Mouse (Mus musculus) left cerebral cortex, postnatal 10 days (tissue): ENCODE measurements around the gene Adck1. TPM values are rescaled to one million over a fixed set of nuclear protein-coding genes. Genes with fewer than 3 reads are reported as not detected.
"Not testable (repeated sequence)": the region's sequence is repeated elsewhere in the genome, so short reads cannot be mapped to it uniquely, and the experiment has no call there.

Source experiments
- DNase-seq, 2 experiments: peaks; one replicate each; pipeline ENCODE4 v3.0.0; 2021 to 2022; ENCODE audit warnings: low spot score in 2 of 2, mixed read lengths in 1 of 2; ENCODE audit errors: extremely low spot score in 1 of 2
- intact Hi-C: fragments of 180-260 bp; cut with DNase I; formaldehyde crosslinking; loops from one replicate; pipeline ENCODE4 v1.15.1; 2025
- total RNA-seq, 2 experiments: library from RNA; stranded (reverse); gene quantifications; 2 replicates each; pipeline ENCODE4 v1.2.3; 2021

Adck1 gene
- total RNA-seq, 2 experiments from 2014 or later: 34.3 to 36.3 TPM

DNA sequence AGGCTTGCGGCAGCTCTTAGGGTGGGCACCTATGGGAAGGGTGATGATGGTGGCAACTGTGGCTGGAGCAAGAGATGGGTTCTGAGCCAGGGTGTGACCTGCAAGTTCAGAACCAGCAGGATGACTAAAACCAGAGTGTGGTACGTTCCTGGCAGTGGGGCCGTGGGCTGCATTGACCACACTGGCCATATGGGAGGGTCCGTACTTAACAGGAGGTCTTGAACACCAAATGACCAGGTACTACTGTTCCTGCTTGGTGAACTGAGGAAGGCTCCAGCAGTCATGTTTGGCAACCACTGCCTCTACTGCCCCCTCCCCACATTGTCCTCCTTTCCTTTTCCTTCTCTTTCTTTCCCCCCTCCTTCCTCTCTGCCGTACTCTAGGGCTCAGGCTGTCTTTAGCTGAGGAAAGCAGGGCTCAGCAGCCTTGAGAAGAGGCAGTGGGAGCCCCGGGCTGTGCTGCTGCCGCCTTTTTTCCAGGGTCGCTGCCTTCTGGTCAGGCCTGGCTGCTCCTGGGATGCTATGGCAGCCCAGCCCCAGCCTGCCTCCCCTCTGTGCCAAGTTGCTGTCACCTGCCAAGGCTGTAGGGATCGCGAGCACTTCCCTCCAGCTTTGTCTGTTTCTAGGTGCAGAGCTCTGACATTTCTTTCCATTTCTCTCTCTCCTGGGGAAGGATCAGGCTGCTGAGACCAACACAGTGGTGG lies 103.4 kb downstream of the Adck1 start:
- intact Hi-C loops: no loop called here

DNA sequence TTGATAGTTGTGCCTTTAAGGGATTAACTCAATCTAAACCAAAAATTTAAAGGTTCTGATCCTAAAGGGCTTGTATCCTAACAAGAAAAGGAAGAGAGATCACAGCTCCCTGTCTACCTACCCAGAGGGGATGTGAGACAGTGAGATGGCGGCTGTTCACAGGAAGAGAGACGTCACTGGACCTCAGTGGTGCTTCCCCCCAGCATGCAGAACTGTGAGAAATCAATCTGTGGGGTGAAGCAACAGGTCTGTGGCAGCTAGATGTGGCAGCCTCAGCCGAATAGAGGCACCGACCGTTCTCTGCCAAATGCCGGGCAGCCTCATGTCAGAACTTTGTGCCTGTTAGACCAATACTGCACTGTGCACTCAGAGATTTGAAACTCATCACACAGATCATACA lies 106.4 kb downstream of the Adck1 start:
- intact Hi-C loops: no loop called here
- DNase-seq: no peak

More for the DNA sequence above, 103.4 kb downstream of the Adck1 start:
- no peak for DNase-seq

DNA sequence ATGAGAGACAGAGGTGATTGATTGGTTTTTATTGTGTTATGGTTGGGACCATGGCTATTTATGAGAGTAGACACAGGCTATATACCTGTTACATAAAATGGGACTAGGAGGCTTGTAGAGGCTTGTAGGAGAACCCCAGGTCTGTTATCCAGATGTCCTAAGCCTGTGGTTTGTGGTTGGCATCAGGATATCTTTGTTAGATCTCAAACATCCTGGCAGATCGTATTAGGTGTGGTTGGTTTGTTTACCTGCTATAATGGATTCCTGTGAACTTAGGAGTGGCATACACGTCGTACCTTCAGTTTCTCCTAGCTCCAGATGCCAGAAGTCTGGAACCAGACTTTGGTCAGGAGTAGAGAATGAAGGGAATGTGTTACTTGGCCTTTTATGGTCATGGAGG lies 106.9 kb downstream of the Adck1 start:
- no peak for DNase-seq

DNA sequence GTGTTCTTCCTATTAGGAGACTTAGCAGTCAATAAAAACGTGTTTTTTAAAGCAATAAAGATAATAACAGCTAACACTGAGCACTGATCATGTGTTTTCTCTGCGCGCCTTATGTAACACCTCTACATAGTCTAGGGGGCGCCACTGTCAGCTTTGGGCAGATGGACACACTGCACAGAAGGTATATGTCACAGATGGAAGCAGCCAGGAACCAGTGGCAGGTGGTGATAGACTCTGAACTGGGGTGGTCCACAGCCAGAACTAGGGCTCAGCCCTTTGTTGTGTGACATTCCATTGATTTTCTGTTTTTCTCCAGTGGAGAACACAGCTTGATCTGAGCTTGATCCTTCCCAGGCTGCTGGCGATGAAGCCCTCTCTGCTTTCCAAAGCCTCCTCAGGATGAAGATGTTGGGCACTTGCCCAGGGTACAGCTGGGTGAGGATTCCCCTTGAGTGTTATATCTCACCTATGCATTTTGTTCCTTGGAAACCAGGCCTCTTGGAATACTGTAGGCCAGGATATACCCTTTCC lies 107.6 kb downstream of the Adck1 start:
- intact Hi-C loops: no loop called here
- DNase-seq: no peak

More for the DNA sequence above, 106.9 kb downstream of the Adck1 start:
- intact Hi-C loops: no loop called here

DNA sequence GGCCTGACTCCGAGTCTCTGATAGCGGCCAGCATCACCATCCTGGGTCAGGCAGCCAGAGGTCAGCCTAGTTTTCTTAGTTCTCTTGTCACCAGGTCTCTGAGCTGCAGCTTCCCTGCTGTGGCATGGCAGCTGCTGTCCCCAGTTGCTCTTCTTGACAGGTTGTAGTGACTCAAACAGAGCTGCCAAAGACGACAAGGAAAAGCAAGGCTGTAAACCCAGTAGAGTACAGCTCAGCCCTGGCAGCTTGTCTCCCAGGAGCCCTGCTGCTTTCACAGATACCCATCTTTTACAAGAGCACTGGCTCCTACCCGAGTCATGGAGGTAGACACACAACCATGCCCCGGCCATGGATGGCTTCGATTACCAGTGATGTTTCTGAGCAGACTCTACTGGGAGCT lies 108.3 kb downstream of the Adck1 start:
- no peak for DNase-seq
- intact Hi-C loops: no loop called here

DNA sequence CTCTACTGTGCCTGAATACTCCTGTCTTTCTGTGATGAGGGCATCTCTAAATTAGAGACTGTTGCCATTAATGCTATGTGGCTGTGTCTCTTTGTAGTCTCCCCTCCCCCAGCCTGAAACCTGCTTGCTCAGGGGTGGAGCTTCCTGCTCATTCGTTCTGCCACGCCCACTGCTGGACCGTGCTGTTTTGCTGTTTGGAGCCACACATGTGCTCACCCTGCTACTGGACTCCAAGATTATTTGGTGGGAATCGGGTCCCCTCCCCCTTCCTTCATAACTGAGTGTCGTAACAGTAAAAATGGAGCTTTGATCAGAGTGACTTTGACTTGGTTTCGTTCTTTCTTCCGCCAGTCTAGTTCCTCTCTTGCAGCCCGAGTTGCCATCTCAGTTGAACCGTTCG lies 111.5 kb downstream of the Adck1 start:
- intact Hi-C loops, DNase-seq: not testable (repeated sequence)

- no peak for DNase-seq
- intact Hi-C loops: no loop called here
These were observed 112.5 kb downstream of the Adck1 start for GRCm38 (mm10) chr12:88472832-88473231.

DNA sequence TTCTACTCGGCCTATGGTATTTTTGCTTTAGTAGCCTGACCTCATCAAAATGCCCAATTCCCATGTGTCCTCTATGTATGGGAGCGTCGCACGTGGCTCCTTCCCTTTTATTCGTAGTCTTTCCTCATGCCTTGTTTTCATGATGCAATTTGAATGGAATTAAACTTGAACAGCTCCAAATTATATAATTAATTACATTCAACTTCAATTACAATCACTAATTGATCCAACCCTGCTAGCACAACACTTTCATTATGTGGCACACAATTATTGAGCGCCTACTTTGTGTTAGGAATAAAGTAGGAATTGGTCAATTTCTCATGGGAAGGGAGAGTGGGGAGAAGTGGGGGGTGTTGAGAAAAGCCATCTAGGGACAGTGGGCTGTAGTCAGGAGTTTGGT lies 113.4 kb downstream of the Adck1 start:
- intact Hi-C loops: no loop called here
- no peak for DNase-seq

DNA sequence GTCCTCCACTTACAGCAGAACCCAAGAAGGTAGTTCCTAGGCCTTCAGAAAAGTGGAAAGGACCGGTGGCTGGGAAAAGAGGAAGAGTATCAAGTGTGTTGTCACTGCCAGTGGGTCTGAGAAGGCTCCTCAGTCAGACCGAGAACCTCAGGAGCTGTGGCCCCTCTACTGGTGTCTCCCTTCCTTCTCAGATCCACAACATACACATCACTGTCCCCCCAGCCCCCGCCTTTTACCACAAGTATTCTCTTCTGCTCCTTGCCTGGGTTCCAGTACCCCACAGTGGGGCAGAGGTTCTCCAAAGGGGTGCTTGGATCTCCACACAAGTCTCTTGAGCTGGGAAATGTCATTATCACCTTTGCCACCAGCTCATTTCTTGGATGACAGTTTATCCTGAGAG lies 115.5 kb downstream of the Adck1 start:
- no peak for DNase-seq
- intact Hi-C loops: no loop called here

DNA sequence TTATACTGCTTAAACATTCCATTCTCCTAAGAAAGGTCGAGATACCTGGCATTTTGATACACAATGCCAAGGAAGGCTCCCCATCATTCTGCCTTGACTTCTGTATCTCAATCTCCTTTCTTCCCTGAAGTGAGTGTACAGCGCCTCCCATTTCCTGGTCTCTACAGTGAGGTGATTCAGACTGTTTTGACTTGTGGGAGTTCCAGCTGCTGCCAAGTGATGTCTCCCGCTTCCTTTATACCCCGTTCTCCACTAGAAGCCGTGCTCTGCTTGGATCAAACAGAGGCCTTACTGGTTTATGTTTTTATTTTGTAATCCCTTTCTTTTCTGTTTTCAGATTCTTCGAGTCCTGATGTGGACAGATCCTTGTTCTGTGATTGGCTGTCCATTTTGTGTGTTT lies 116.3 kb downstream of the Adck1 start:
- DNase-seq: no peak
- intact Hi-C loops: no loop called here

GRCm38 (mm10) chr12:88481657-88482056 lies 121.3 kb downstream of the Adck1 start:
- intact Hi-C loops: no loop called here
- no peak for DNase-seq

DNA sequence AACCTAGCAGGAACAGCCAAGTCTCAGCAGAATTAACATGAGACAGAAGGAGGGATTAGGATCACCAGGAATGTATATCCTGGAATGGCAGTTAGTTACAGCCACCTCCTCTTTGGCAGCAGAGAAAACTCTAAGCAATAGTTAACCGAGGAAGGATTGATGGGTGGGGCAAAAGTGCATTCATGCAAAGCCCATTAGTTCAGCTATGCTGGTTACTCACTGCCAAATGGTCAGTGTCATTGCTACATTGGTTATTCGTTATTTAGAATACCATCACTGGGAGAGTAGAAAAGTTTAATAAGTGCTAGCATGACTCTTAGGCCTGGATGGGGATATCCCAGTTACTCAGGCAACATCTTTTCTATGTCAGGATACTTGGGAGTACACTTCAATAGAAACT lies 130.5 kb downstream of the Adck1 start:
- intact Hi-C loops: no loop called here

More for the DNA sequence above, 130.5 kb downstream of the Adck1 start:
- no peak for DNase-seq

Other genes with a start within 250 kb of the Adck1 start
- not detected for gene Gm10436, start 178.4 kb upstream of the Adck1 start, total RNA-seq
- not detected for gene Gm8332, start 110.5 kb upstream of the Adck1 start, total RNA-seq
- not detected for gene Gm5662, start 86.1 kb upstream of the Adck1 start, total RNA-seq
- not detected for gene Gm5039, start 36.5 kb upstream of the Adck1 start, total RNA-seq